Mouse (Mus musculus) liver, adult 2 months (tissue): ENCODE measurements around the gene Kat6b.

Experiments used
- CTCF ChIP-seq: fragments of 200-500 bp; IDR thresholded peaks from 2 replicates; pipeline ENCODE4 v1.5.1; 2011; ENCODE audit warnings: low read depth, low read length, control low read depth
- POLR2A ChIP-seq: fragments of 200-500 bp; IDR thresholded peaks from 2 replicates; pipeline ENCODE4 v1.6.1; 2011; ENCODE audit warnings: low read length, control low read depth; ENCODE audit not compliant: insufficient read depth; ENCODE audit errors: extremely low read depth

- TF ChIP-seq CTCF (no peak), POLR2A (no peak)
Observed at GRCm38 (mm10) chr14:21498361-21498996, 17.2 kb downstream of the Kat6b start.
